Mouse (Mus musculus) olfactory bulb, adult 2 months (tissue): ENCODE data around the gene Sertad1.

ENCODE experiments used
- CTCF ChIP-seq: fragments of 200-500 bp; IDR thresholded peaks from 2 replicates; pipeline ENCODE4 v1.5.1; 2012; ENCODE audit warnings: low read depth, mild to moderate bottlenecking, low read length, moderate library complexity; ENCODE audit not compliant: insufficient read depth
- POLR2A ChIP-seq: fragments of 200-500 bp; IDR thresholded peaks from 2 replicates; pipeline ENCODE4 v1.6.1; 2012; ENCODE audit warnings: mild to moderate bottlenecking, low read depth, low read length, moderate library complexity; ENCODE audit not compliant: insufficient read depth

GRCm38 (mm10) chr7:27472596-27472995 is 14.1 kb upstream of the Sertad1 start:
- TF ChIP-seq CTCF (no peak), POLR2A (no peak)
